Mouse (Mus musculus) midbrain, embryonic 10.5 days (tissue): ENCODE measurements around the gene Map1s. TPM values are rescaled to one million over a fixed set of nuclear protein-coding genes. Genes with fewer than 3 reads are reported as not detected.

Experiments used
- DNase-seq: peaks from one replicate; pipeline ENCODE4 v3.0.0-alpha.2; 2017; ENCODE audit warnings: low spot score
- H3K27ac ChIP-seq: fragments of 300-500 bp; sonication (generic); replicated peaks from 2 replicates; pipeline ENCODE4 v1.5.1; 2016; ENCODE audit warnings: mild to moderate bottlenecking
- H3K27me3 ChIP-seq: fragments of 300-500 bp; sonication (generic); 2 replicates; pipeline ENCODE4 v1.6.1; 2016; ENCODE audit warnings: low read depth, mild to moderate bottlenecking; ENCODE audit not compliant: poor library complexity, severe bottlenecking
- H3K36me3 ChIP-seq: fragments of 300-500 bp; sonication (generic); 2 replicates; pipeline ENCODE4 v1.6.1; 2016; ENCODE audit warnings: mild to moderate bottlenecking, moderate library complexity
- H3K4me1 ChIP-seq: fragments of 300-500 bp; sonication (generic); 2 replicates; pipeline ENCODE4 v1.6.1; 2016
- H3K4me3 ChIP-seq: fragments of 300-500 bp; sonication (generic); 2 replicates; pipeline ENCODE4 v1.5.1; 2016; ENCODE audit warnings: mild to moderate bottlenecking, moderate library complexity
- H3K9me3 ChIP-seq: fragments of 300-500 bp; sonication (generic); replicated peaks from 2 replicates; pipeline ENCODE4 v1.6.1; 2016; ENCODE audit warnings: mild to moderate bottlenecking
- WGBS: fragments of 180-500 bp; shearing (Covaris S2); methylation state at CpG from one replicate; pipeline ENCODE4 v1.1.7; 2016; 5-methylcytosine and 5-hydroxymethylcytosine counted together
- polyA plus RNA-seq: library from polyadenylated mRNA; unstranded; fragments of >200 nt; fragmentation: Nextera tagmentation; extraction: Ambion mirVana; gene quantifications from 2 replicates; pipeline ENCODE4 v1.2.1, GENCODE M21; 2016

Gene Map1s
- polyA plus RNA-seq, 1 experiment from 2014 or later: 69.4 TPM

DNA sequence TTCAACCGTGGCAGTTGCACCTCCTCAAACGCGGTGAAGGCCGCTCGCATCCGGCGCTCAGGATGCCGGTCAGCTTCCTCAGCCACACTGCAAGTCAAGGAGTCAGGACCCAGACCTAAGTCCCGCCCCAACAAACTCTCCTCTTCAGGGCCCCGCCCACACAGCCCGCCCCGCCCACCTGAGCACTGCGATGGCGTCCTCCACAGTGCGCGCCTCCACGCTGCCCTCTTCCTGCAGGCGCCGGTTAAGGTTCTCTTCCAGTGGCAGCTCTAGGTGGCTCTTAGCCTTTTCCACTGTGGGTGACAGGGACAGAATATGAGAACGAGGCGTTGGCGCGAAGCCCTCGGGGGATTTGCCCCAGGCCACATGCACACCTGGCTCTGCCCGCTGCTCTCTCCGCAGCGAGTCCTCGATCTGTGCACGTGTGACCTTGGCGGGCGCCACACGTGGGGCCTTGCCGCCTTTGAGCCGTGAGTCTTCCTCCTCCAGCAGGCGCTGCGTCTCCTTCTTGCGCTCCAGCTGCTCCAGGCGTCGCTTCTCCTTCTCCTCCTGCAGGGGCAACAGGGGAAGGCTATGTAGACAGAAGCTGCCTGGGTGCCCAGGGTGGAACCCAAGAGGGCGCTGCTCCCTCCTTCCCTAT, 37.1 kb upstream of the Map1s start:
- 10% methylated on average over 40 of the region's 40 CpGs for WGBS
- H3K36me3 ChIP-seq: peaks cover 18% of the 10 kb centered on the region
- H3K27ac ChIP-seq: peak overlapping the region; percentile 75
- DNase-seq: peak; percentile 71
- H3K27me3 ChIP-seq: peaks cover 8% of the 10 kb centered on the region
- H3K9me3 ChIP-seq: no peaks in the 10 kb centered on the region
- peak overlapping the region; percentile 41 for H3K4me3 ChIP-seq
- H3K4me1 ChIP-seq: peaks cover 74% of the 10 kb centered on the region

DNA sequence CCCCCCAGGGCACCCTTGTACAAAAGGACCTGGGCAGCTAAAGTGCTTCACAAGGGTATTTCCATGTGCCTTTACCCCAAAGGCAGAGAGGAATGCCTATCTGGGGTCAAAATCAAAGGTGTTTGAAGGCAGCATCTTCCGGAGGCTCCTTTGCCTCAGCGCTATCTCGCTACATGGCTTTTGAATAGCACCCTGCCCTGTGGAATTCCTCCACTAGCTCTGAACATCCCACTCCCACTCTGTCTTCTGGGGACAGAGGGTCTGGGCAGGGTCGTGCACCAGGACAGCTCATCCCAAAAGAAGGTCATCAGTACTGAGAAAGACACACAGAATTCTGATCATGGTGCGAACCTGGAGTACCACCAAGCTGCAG, 36.5 kb upstream of the Map1s start:
- H3K4me3 ChIP-seq: peak overlapping the region; percentile 41
- no peaks in the 10 kb centered on the region for H3K9me3 ChIP-seq
- H3K27me3 ChIP-seq: peaks cover 8% of the 10 kb centered on the region
- peaks cover 72% of the 10 kb centered on the region for H3K4me1 ChIP-seq
- peak overlapping the region; percentile 75 for H3K27ac ChIP-seq
- 39% methylated on average over 5 of the region's 5 CpGs for WGBS
- H3K36me3 ChIP-seq: peaks cover 18% of the 10 kb centered on the region
- DNase-seq: no peak

DNA sequence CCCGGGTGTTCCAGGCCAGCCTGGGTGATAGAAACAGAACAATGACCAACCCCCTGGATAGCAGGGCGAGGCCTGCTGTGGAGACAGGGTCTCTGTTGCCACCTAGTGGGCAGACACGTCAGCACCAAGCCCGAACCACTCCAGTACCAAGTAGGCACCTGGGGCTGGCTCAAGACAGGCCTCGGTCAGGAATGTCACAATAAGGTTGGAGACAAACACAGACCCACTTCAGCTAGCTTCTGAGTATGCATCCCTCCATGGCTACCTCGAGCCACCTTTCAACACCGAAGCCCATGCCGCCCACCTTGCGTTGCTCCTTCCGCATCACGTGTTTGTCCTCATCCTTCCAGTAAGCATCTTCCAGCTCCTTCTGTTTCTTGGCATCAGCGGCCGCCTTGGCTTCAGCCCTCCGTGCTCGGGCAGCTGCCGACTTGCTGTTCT, 36.1 kb upstream of the Map1s start:
- peaks cover 8% of the 10 kb centered on the region for H3K27me3 ChIP-seq
- peaks cover 71% of the 10 kb centered on the region for H3K4me1 ChIP-seq
- no peaks in the 10 kb centered on the region for H3K9me3 ChIP-seq
- 51% methylated on average over 16 of the region's 16 CpGs for WGBS
- H3K4me3 ChIP-seq: peak overlapping the region; percentile 41
- H3K27ac ChIP-seq: peak overlapping the region; percentile 75
- DNase-seq: peak; percentile 75
- peaks cover 18% of the 10 kb centered on the region for H3K36me3 ChIP-seq

DNA sequence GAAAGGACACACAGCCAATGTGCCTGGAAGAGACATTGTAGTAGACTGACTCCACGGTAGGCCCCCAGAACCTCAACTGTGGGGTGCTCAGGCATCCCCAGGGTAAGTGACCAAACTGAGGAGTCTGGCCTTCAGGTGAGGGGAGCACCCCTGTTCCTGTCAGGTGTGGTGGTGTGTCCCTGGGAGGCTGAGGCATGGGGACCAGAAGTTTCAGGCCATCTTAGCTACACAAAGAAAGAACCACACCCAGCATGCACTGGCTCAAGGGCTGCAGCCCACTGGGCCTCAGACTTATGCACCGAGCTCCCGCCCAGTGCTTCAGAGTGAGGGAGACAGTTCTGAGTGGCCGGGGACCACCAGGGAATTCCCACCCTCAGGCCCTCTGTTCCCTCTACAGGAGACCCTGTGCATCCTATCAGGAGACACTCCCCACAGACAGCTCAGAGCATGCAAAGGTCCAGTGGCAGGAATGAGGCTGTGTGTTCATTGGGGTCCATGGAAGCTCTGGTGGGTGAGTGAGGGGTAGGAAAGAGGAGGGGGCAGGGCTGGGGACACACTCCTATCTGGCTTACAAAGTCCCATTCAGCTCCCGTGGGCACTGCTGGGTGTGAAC, 34.4 kb upstream of the Map1s start:
- peaks cover 8% of the 10 kb centered on the region for H3K27me3 ChIP-seq
- no peak for DNase-seq
- H3K9me3 ChIP-seq: no peaks in the 10 kb centered on the region
- H3K27ac ChIP-seq: no peak overlapping the region
- H3K4me3 ChIP-seq: peak overlapping the region; percentile 29; the same call in 1 of the 2 replicates
- 92% methylated on average over 5 of the region's 5 CpGs for WGBS
- peaks cover 58% of the 10 kb centered on the region for H3K4me1 ChIP-seq
- peaks cover 18% of the 10 kb centered on the region for H3K36me3 ChIP-seq

DNA sequence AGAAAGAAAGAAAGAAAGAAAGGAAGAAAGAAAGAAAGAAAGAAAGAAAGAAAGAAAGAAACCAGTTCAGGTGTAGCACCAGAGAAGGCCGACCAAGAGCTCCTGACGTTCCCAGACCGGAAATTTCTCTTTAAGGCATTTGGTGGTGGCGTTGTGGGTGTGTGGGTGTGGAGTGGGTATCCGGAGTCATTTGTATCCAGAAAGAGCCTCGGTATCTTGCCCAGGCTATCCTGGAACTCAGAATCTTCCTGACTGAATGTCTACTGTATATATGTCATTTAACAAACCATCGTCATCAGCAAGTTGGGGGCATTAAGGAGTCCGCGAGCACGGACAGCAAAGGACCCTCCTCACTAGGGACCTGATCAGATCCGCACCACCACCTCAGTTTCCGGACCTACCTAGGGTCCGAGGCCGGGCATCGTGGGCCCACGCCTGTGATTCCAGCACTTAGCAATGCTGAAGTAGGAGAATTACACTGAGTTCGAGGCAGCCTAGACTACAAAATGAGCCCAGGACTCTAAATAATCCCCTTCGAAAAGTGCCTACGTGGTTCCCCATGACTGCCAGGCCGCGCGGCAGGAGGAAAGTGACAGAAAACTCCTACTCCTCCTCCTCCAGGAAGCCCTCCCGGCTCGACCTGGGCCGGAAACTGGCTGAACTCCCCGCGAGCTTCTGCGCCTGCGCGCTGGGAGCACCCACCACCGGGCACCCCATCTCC, 32.9 kb upstream of the Map1s start:
- Histone ChIP-seq H3K36me3 (peaks cover 13% of the 10 kb centered on the region), H3K4me3 (peak overlapping the region; percentile 81), H3K27ac (peak overlapping the region; percentile 91), H3K9me3 (no peaks in the 10 kb centered on the region), H3K27me3 (peaks cover 7% of the 10 kb centered on the region), H3K4me1 (peaks cover 48% of the 10 kb centered on the region)
- DNase-seq: no peak
- WGBS: 8% methylated on average over 31 of the region's 31 CpGs

DNA sequence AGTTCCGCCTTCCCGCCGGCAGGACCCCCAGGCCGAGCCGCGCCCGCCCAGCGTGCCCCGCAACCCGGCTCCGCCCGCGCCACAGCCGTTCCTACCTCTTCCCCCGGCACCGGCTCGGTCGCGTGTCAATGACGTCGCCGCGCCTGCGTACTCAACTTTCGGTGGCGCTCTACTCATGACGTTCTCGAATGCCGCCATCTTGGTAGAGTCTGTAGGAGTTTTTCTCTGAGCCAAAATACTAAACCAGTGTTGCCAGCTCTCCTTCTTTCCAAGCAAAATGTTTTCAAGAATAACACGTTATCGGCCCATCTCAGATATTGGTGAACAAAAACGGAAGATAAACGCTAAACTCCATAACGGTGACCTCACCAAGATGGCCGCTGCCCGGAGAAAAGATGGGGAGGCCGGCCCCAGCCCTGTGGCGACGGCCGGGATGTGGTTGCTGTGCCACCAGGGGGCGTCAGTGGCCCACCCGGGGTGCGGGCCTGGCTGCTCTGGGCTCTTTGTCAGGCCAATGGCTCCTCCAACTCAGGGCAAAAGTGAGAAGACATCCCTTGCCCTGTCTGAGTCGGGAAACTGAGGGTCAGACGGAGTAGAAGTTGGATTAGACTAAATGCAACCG, 32.3 kb upstream of the Map1s start, which contains the start of gene Ccdc124:
Ccdc124 (minus strand) TSS at position 572 of the 622 bp plus-strand sequence.
- no peaks in the 10 kb centered on the region for H3K9me3 ChIP-seq

DNA sequence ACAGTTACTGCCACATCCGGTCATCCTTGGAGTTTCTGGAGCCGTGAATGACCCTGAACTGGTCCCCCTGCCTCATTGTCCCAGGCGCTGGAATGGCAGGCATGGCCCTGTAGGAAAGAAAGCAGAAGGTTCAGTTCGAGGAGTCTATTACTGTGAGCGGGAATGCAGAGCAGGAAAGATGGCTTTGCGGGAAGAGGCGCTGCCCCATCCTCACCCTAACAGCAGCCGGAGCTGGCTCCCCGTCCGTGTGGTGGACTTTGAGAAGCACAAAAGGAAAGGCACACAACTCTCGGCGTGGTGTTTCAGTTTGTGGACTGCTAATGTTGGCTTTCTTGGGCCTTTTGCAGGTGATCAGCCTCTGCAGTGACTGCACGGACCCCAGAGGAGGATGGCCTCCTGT, 31.3 kb upstream of the Map1s start:
- DNase-seq: no peak
- 91% methylated on average over 13 of the region's 13 CpGs for WGBS

More for the DNA sequence above, 32.3 kb upstream of the Map1s start, which contains the start of gene Ccdc124:
- H3K27me3 ChIP-seq: 0 out of 2 replicates have a peak, but pooled peaks cover under 1% of the 10 kb centered on the region
- H3K27ac ChIP-seq: peak within 1 kb of the TSS; percentile 91
- H3K4me3 ChIP-seq: peak within 1 kb of the TSS; percentile 81
- WGBS: 1% methylated on average over 46 of the region's 46 CpGs
- peaks cover 46% of the 10 kb centered on the region for H3K4me1 ChIP-seq
- peak; percentile 96 for DNase-seq
- peaks cover 7% of the 10 kb centered on the region for H3K36me3 ChIP-seq

DNA sequence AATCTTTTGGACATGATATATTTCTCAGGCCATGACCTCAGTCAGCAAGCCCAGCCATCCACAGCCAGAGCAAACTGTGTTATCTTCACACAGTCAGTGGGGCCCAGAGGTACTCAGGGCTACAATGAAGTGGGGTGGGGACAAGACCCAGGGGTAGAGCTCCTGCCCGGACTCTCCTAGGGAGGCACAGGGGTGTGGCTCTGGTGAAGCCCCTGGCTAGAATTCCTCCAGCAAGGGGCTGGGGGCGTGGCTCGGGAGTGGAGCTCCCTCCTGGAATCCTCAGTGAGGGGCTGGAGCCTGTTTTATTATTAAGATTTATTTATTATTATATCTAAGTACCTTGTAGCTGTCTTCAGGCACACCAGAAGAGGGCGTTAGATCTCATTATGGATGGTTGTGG, 29.4 kb upstream of the Map1s start:
- Histone ChIP-seq H3K4me1 (peaks cover 45% of the 10 kb centered on the region), H3K27ac (no peak overlapping the region), H3K27me3 (no peaks in the 10 kb centered on the region), H3K9me3 (no peaks in the 10 kb centered on the region), H3K36me3 (no peaks in the 10 kb centered on the region), H3K4me3 (no peak overlapping the region)
- no peak for DNase-seq
- 66% methylated on average over 4 of the region's 4 CpGs for WGBS

More for the DNA sequence above, 31.3 kb upstream of the Map1s start:
- H3K4me1 ChIP-seq: peaks cover 40% of the 10 kb centered on the region
- H3K27me3 ChIP-seq: no peaks in the 10 kb centered on the region
- peak overlapping the region; percentile 91 for H3K27ac ChIP-seq
- H3K36me3 ChIP-seq: 0 out of 2 replicates have a peak, but pooled peaks cover 2% of the 10 kb centered on the region
- H3K9me3 ChIP-seq: no peaks in the 10 kb centered on the region
- 0 out of 2 replicates have a peak overlapping the region, but pooled peaks have one; percentile 81 for H3K4me3 ChIP-seq

DNA sequence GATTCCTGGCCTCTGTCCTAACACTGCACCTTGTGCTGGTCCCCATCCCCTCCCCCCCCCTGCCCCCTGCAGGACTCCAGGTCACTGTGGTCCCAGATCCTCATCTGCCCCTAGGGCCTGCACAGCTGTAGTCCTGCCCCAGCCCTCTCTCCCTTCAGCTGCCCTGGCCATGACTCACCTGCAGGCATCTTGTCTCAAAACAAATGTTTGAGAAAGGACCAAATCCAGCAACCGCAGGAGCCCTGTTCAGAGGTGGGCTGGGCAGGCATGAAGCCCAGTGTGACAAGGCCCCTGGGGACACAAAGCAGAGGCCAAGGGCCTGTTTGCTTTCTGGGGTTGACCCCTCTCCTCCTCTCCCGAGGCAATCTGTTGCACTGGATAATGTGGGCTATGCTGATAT, 27.6 kb upstream of the Map1s start:
- H3K27me3 ChIP-seq: no peaks in the 10 kb centered on the region
- H3K9me3 ChIP-seq: no peaks in the 10 kb centered on the region
- no peaks in the 10 kb centered on the region for H3K36me3 ChIP-seq
- H3K4me3 ChIP-seq: no peak overlapping the region
- DNase-seq: no peak
- H3K27ac ChIP-seq: 0 out of 2 replicates have a peak overlapping the region, but pooled peaks have one; percentile 23
- H3K4me1 ChIP-seq: peaks cover 30% of the 10 kb centered on the region
- WGBS: 57% methylated on average over 2 of the region's 2 CpGs

DNA sequence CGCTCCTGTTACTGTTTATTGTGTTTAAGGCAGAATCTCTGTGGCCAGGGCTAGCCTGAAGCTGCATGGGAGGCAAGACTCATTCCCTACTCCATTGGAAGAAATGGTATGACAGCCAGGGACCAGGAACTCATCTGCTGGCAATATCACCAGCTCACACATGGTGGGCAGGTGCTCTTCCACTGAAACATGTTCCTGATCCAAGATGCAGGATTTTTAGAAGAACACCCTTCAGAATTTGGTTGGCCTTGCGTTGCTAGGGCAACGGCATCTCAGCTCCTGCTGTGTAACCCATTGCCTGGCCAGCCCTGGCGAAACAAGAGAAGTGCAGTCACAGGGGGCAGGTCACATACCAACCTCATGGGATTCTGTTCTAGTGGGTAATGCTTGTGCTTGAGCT, 26.2 kb upstream of the Map1s start:
- WGBS: 47% methylated on average over 4 of the region's 4 CpGs
- Histone ChIP-seq H3K36me3 (no peaks in the 10 kb centered on the region), H3K4me1 (peaks cover 23% of the 10 kb centered on the region), H3K27me3 (no peaks in the 10 kb centered on the region), H3K27ac (no peak overlapping the region), H3K4me3 (0 out of 2 replicates have a peak overlapping the region, but pooled peaks have one; percentile 8), H3K9me3 (no peaks in the 10 kb centered on the region)
- DNase-seq: no peak

DNA sequence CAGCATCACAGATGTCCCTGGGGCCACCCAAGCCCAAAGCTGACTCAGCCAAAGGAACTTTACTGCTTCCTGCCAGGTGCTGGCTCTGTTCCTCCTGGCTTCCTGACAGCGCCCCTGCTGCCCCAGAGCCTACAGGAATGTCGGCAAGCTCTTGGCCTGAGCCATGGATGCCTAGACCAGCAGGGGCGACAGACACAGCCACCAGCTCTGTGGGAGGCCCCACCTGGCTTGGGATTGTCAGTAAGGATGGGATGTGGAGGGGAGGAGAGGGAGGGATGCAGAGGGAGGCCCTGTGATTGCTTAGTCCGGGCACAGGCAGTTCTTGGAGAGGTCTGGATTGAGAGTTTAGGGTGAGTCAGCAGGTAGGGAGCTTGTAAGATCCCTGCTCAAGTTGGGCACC, 25.6 kb upstream of the Map1s start:
- no peaks in the 10 kb centered on the region for H3K9me3 ChIP-seq
- 0 out of 2 replicates have a peak overlapping the region, but pooled peaks have one; percentile 8 for H3K4me3 ChIP-seq
- H3K36me3 ChIP-seq: no peaks in the 10 kb centered on the region
- peaks cover 23% of the 10 kb centered on the region for H3K4me1 ChIP-seq
- H3K27me3 ChIP-seq: 0 out of 2 replicates have a peak, but pooled peaks cover 2% of the 10 kb centered on the region
- no peak for DNase-seq
- peak overlapping the region; percentile 50; the same call in 1 of the 2 replicates for H3K27ac ChIP-seq
- 8% methylated on average over 4 of the region's 4 CpGs for WGBS

DNA sequence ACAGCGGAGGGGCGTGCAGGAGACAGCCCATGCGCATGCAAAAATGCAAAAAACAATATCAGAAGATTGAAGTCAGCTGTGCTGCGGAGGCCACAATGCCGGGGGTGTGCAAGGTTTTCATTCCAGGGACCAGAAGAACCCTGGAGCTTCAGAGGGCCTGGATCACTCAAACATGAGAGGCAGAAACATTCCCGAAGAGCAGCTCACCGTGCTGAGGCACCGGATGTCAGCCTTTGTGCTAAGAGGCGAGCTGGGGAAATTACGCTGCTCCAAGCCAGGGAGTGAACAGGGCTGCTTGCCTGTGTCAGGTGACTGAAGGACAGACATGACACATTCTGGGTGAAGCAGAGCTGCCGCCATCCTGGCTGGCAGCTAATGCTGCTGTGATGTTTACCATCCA, 25.2 kb upstream of the Map1s start:
- H3K4me3 ChIP-seq: no peak overlapping the region
- no peak for DNase-seq
- peak overlapping the region; percentile 50; the same call in 1 of the 2 replicates for H3K27ac ChIP-seq
- 36% methylated on average over 11 of the region's 11 CpGs for WGBS
- no peaks in the 10 kb centered on the region for H3K36me3 ChIP-seq
- 0 out of 2 replicates have a peak, but pooled peaks cover 6% of the 10 kb centered on the region for H3K27me3 ChIP-seq
- peaks cover 23% of the 10 kb centered on the region for H3K4me1 ChIP-seq
- no peaks in the 10 kb centered on the region for H3K9me3 ChIP-seq
